ENCODE assay signal across 10 mouse cellular contexts in genomic region chr9:78477021-78477551, GRCm38 (mm10). TPM values are rescaled to one million over a fixed set of nuclear protein-coding genes. Genes with fewer than 3 reads are reported as not detected.
A peak's percentile ranks its signal among the peaks of the same experiment; 100 is the strongest.
DNase-seq lines count a peak whose midpoint lies in the region; ATAC-seq and TF ChIP-seq lines count a peak whose summit lies in the region.
"Had no signal": no experiment of that assay in that cellular context is flagged by ENCODE, and none has a peak within 500 bp of the region (broad histone marks: within the 10 kb centered on the region; RNA-seq: fewer than 3 reads in every experiment).

No protein-coding gene starts in this region.

- H3K4me1 ChIP-seq in limb, embryonic 11.5 days (ENCODE audit: control insufficient read depth, insufficient read depth, low read length) = 0 out of 2 replicates have a peak, but pooled peaks cover 2% of the 10 kb centered on the region
- peaks cover 4% of the 10 kb centered on the region; the same call in 1 of the 2 replicates for H3K4me1 ChIP-seq in limb, embryonic 10.5 days
- peaks cover 3% of the 10 kb centered on the region; the same call in 1 of the 2 replicates for H3K4me1 ChIP-seq in bone marrow macrophage, adult 2 months (ENCODE audit: control insufficient read depth, insufficient read depth, low read length)
- peaks cover 14% of the 10 kb centered on the region for H3K4me1 ChIP-seq in heart, embryonic 15.5 days (replicated peaks)
- peaks cover 3% of the 10 kb centered on the region; the same call in 1 of the 2 replicates for H3K4me1 ChIP-seq in liver, embryonic 16.5 days (ENCODE audit: control insufficient read depth, low read depth, low read length)

- TF ChIP-seq CTCF in bone marrow macrophage, adult 2 months (IDR thresholded peaks at IDR 0.05; ENCODE audit: low read depth, low read length) = no peak

- no peak overlapping the region for H3K4me2 ChIP-seq in limb, embryonic 11.5 days (ENCODE audit: low read depth, severe bottlenecking)
- H3K4me2 ChIP-seq in heart, embryonic 15.5 days = no peak overlapping the region
- H3K4me2 ChIP-seq in liver, embryonic 16.5 days (ENCODE audit: low read depth, low read length) = no peak overlapping the region

- H3K36me3 ChIP-seq in limb, embryonic 11.5 days (ENCODE audit: control insufficient read depth, insufficient read depth, low read length) = peaks cover 11% of the 10 kb centered on the region; the same call in 1 of the 2 replicates
- H3K36me3 ChIP-seq in limb, embryonic 10.5 days = peaks cover 75% of the 10 kb centered on the region
- H3K36me3 ChIP-seq in heart, embryonic 15.5 days = peaks cover 47% of the 10 kb centered on the region
- peaks cover 35% of the 10 kb centered on the region for H3K36me3 ChIP-seq in liver, embryonic 16.5 days (ENCODE audit: control insufficient read depth, insufficient read depth)

- no peak for TF ChIP-seq POLR2A in bone marrow macrophage, adult 2 months (IDR thresholded peaks at IDR 0.05; ENCODE audit: borderline replicate concordance, low read depth, low read length)

- no peak overlapping the region for H3K27ac ChIP-seq in limb, embryonic 11.5 days (replicated peaks; ENCODE audit: low read depth, low read length)
- H3K27ac ChIP-seq in limb, embryonic 10.5 days = no peak overlapping the region
- 0 out of 2 replicates have a peak overlapping the region, but pooled peaks have one; percentile 23 for H3K27ac ChIP-seq in bone marrow macrophage, adult 2 months (ENCODE audit: insufficient read depth, low read depth, low read length)
- H3K27ac ChIP-seq in heart, embryonic 15.5 days = peak overlapping the region; percentile 51
- peak overlapping the region; percentile 44 for H3K27ac ChIP-seq in liver, embryonic 16.5 days (ENCODE audit: low read length)

- peak; percentile 39 for DNase-seq in limb, embryonic 11.5 days (ENCODE audit: low spot score)
- no peak for DNase-seq in limb, embryonic 10.5 days (ENCODE audit: low spot score)
- DNase-seq in right cerebral cortex, postnatal 36 days (ENCODE audit: low spot score in 2 of 2) = no peak
- DNase-seq in layer of hippocampus, postnatal 36 days = no peak

- H3K9ac ChIP-seq in limb, embryonic 11.5 days (ENCODE audit: low read length) = no peak overlapping the region
- no peak overlapping the region for H3K9ac ChIP-seq in heart, embryonic 15.5 days
- no peak overlapping the region for H3K9ac ChIP-seq in liver, embryonic 16.5 days (ENCODE audit: low read depth, low read length)

- H3K9me3 ChIP-seq in limb, embryonic 11.5 days (ENCODE audit: control insufficient read depth, low read length) = no peaks in the 10 kb centered on the region
- no peaks in the 10 kb centered on the region for H3K9me3 ChIP-seq in limb, embryonic 10.5 days (replicated peaks)
- no peaks in the 10 kb centered on the region for H3K9me3 ChIP-seq in heart, embryonic 15.5 days (replicated peaks)
- H3K9me3 ChIP-seq in liver, embryonic 16.5 days (replicated peaks; ENCODE audit: control insufficient read depth, low read length) = no peaks in the 10 kb centered on the region

- 4% methylated on average over 5 of the region's 5 CpGs for WGBS in limb, embryonic 11.5 days
- WGBS in limb, embryonic 10.5 days = 2% methylated on average over 5 of the region's 5 CpGs
- WGBS in heart, embryonic 15.5 days = 9% methylated on average over 5 of the region's 5 CpGs
- 4% methylated on average over 5 of the region's 5 CpGs for WGBS in liver, embryonic 16.5 days (ENCODE audit: insufficient replicate concordance)

- no peaks in the 10 kb centered on the region for H3K27me3 ChIP-seq in limb, embryonic 11.5 days (ENCODE audit: control insufficient read depth, insufficient read depth, low read length)
- H3K27me3 ChIP-seq in limb, embryonic 10.5 days (ENCODE audit: low read depth, poor library complexity, severe bottlenecking) = no peaks in the 10 kb centered on the region
- no peaks in the 10 kb centered on the region for H3K27me3 ChIP-seq in heart, embryonic 15.5 days
- no peaks in the 10 kb centered on the region for H3K27me3 ChIP-seq in liver, embryonic 16.5 days (ENCODE audit: control insufficient read depth, insufficient read depth, low read depth, low read length)

- no peak for ATAC-seq in limb, embryonic 11.5 days (ENCODE audit: insufficient number of reproducible peaks, low FRiP score, low TSS enrichment, low read depth)
- no peak for ATAC-seq in heart, embryonic 15.5 days (replicated peaks; ENCODE audit: insufficient number of reproducible peaks, insufficient read depth, low FRiP score, low read depth)
- no peak for ATAC-seq in liver, embryonic 16.5 days (ENCODE audit: low read depth)
- ATAC-seq in megakaryocyte, adult 5-6 weeks (ENCODE audit: poor library complexity, severe bottlenecking) = no peak

- no peak overlapping the region for H3K4me3 ChIP-seq in limb, embryonic 11.5 days (ENCODE audit: low read depth, low read length)
- no peak overlapping the region for H3K4me3 ChIP-seq in limb, embryonic 10.5 days
- no peak overlapping the region for H3K4me3 ChIP-seq in bone marrow macrophage, adult 2 months (ENCODE audit: insufficient read depth, low read length)
- no peak overlapping the region for H3K4me3 ChIP-seq in heart, embryonic 15.5 days
- no peak overlapping the region for H3K4me3 ChIP-seq in liver, embryonic 16.5 days (ENCODE audit: low read depth, low read length)
- H3K4me3 ChIP-seq: erythroblast, embryonic 14.5 days had no signal

RNA-seq across cellular contexts. Expression of gene Eef1a1, which starts 11.9 kb away (rescaled TPM):
- polyA plus RNA-seq in limb, embryonic 11.5 days (2014; fragmentation: Nextera tagmentation; extraction: Ambion mirVana) = 5,036 and 5,240 TPM in 2 replicates
- polyA plus RNA-seq in limb, embryonic 10.5 days (2016; fragmentation: Nextera tagmentation; extraction: Ambion mirVana) = 3,854 and 3,970 TPM in 2 replicates
- polyA plus RNA-seq in bone marrow macrophage, adult 2 months (2012; ENCODE audit: insufficient read depth, insufficient read length, missing spikeins) = 5,836 and 6,850 TPM in 2 replicates
- 2,802 and 3,192 TPM in 2 replicates for polyA plus RNA-seq in heart, embryonic 15.5 days (2015; fragmentation: Nextera tagmentation; extraction: Ambion mirVana)
- polyA plus RNA-seq in liver, embryonic 16.5 days (2015; fragmentation: Nextera tagmentation; extraction: Ambion mirVana) = 1,873 and 1,994 TPM in 2 replicates
- total RNA-seq in megakaryocyte, adult 5-6 weeks (2015) = 11,658 and 12,645 TPM in 2 replicates
- 9,740 and 9,937 TPM in 2 replicates for total RNA-seq in megakaryocyte, adult 5-6 weeks (2017)
- total RNA-seq in layer of hippocampus, postnatal 36 days (2021) = 1,000 to 10,000 TPM; 2,932 to 3,031 TPM

RNA-seq across cellular contexts. Expression of gene Gm17324, which starts 28.5 kb away (rescaled TPM):
- polyA plus RNA-seq in limb, embryonic 11.5 days (2014; fragmentation: Nextera tagmentation; extraction: Ambion mirVana) = 0.36 and 0.54 TPM in 2 replicates
- polyA plus RNA-seq in limb, embryonic 10.5 days (2016; fragmentation: Nextera tagmentation; extraction: Ambion mirVana) = 0.73 and 1.2 TPM in 2 replicates
- polyA plus RNA-seq in bone marrow macrophage, adult 2 months (2012; ENCODE audit: insufficient read depth, insufficient read length, missing spikeins) = not detected in 2 replicates
- 0.43 and 0.67 TPM in 2 replicates for polyA plus RNA-seq in heart, embryonic 15.5 days (2015; fragmentation: Nextera tagmentation; extraction: Ambion mirVana)
- polyA plus RNA-seq in liver, embryonic 16.5 days (2015; fragmentation: Nextera tagmentation; extraction: Ambion mirVana) = 0.24 and 0.42 TPM in 2 replicates
- total RNA-seq in megakaryocyte, adult 5-6 weeks (2015) = not detected in 2 replicates
- total RNA-seq in megakaryocyte, adult 5-6 weeks (2017) = not detected in 2 replicates
- 1 to 10 TPM; 1.1 TPM for total RNA-seq in layer of hippocampus, postnatal 36 days (2021)
- polyA plus RNA-seq: spleen, adult 2 months had no signal

RNA-seq across cellular contexts. Expression of gene Mto1, which starts 29.1 kb away (rescaled TPM):
- polyA plus RNA-seq in limb, embryonic 11.5 days (2014; fragmentation: Nextera tagmentation; extraction: Ambion mirVana) = 22.1 and 22.6 TPM in 2 replicates
- polyA plus RNA-seq in limb, embryonic 10.5 days (2016; fragmentation: Nextera tagmentation; extraction: Ambion mirVana) = 23.8 and 25.9 TPM in 2 replicates
- 15.3 and 20.6 TPM in 2 replicates for polyA plus RNA-seq in bone marrow macrophage, adult 2 months (2012; ENCODE audit: insufficient read depth, insufficient read length, missing spikeins)
- 26.2 and 27.7 TPM in 2 replicates for polyA plus RNA-seq in heart, embryonic 15.5 days (2015; fragmentation: Nextera tagmentation; extraction: Ambion mirVana)
- 16.9 and 17.9 TPM in 2 replicates for polyA plus RNA-seq in liver, embryonic 16.5 days (2015; fragmentation: Nextera tagmentation; extraction: Ambion mirVana)
- total RNA-seq in megakaryocyte, adult 5-6 weeks (2015) = 21.1 and 22.3 TPM in 2 replicates
- 26.4 and 28.9 TPM in 2 replicates for total RNA-seq in megakaryocyte, adult 5-6 weeks (2017)
- total RNA-seq in layer of hippocampus, postnatal 36 days (2021) = 10 to 100 TPM; 24.3 to 26.3 TPM

RNA-seq across cellular contexts. Expression of gene Cgas, which starts 34.0 kb away (rescaled TPM):
- polyA plus RNA-seq in limb, embryonic 11.5 days (2014; fragmentation: Nextera tagmentation; extraction: Ambion mirVana) = 0.92 and 1.3 TPM in 2 replicates
- polyA plus RNA-seq in limb, embryonic 10.5 days (2016; fragmentation: Nextera tagmentation; extraction: Ambion mirVana) = 0.34 and 0.45 TPM in 2 replicates
- 8.0 and 9.9 TPM in 2 replicates for polyA plus RNA-seq in bone marrow macrophage, adult 2 months (2012; ENCODE audit: insufficient read depth, insufficient read length, missing spikeins)
- polyA plus RNA-seq in heart, embryonic 15.5 days (2015; fragmentation: Nextera tagmentation; extraction: Ambion mirVana) = 0.97 and 1.4 TPM in 2 replicates
- polyA plus RNA-seq in liver, embryonic 16.5 days (2015; fragmentation: Nextera tagmentation; extraction: Ambion mirVana) = 0.67 and 0.84 TPM in 2 replicates
- total RNA-seq in megakaryocyte, adult 5-6 weeks (2015) = 18.4 and 21.4 TPM in 2 replicates
- 12.1 and 14.5 TPM in 2 replicates for total RNA-seq in megakaryocyte, adult 5-6 weeks (2017)
- total RNA-seq in layer of hippocampus, postnatal 36 days (2021) = under 1 TPM; 0.58 to 0.77 TPM

Comparison
In these comparisons a context has a peak if more than half of its experiments do, and no peak if none do; other contexts are left out.
1. H3K27ac ChIP-seq: peak in bone marrow macrophage, adult 2 months (single experiment), heart, embryonic 15.5 days (single experiment) and liver, embryonic 16.5 days (single experiment); none in limb, embryonic 11.5 days (single experiment) and limb, embryonic 10.5 days (single experiment).